Mouse (Mus musculus): ENCODE results near the gene Gm10271. TPM values are rescaled to one million over a fixed set of nuclear protein-coding genes. Genes with fewer than 3 reads are reported as not detected.

Gm10271 gene
- polyA plus RNA-seq, 1 experiment: not detected

DNA sequence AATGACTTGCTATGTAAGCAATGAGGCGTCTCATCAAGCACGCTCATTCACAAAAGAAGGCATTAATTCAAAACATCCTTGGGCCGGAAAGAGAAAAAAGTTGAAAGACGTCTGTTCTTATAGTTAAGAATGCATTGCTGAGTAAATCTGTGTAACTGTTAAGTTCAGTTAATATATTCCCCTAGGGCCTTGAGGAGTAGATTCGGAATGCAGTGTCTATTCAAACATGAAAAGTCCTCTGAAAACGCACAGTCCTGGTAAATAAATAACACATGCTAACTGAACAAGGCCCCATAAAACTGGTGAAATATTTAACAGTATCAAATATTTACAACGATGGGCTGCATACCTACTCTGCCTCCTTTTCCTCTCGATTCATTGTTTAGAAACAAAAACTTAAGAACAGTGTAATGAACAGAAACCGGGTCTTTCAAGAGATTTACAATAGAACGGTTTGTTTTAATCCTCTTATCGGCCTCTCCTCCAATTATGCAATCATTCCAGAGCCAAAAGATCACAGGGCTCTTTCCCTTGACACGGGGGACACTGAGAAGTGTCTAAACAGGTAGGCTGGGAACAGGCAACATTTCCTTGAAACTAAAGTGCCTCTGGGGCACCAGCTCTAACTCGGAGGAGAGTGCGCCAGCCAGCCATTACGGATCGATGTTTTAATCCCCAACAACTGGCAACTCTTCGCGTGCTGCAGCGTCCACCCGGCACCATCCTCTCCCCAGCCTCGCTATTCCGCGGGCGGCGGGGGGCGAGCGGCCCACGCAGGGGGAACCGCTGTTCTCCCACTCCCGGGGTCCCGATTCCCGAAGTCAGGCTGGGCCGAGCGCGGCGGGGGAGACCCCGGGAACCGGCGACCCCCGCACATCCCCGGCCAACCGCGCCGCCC, 23.0 kb downstream of the Gm10271 start:
- TF ChIP-seq POLR2A (IDR thresholded peaks at IDR 0.05; ENCODE audit: control insufficient read depth, low read depth, low read length): no peak
- TF ChIP-seq CTCF (IDR thresholded peaks at IDR 0.05; ENCODE audit: control insufficient read depth, insufficient read depth, insufficient replicate concordance, low read depth, low read length): no peak
- no peaks in the 10 kb centered on the region for H3K36me3 ChIP-seq (ENCODE audit: control insufficient read depth, insufficient read depth, low read length)
- H3K4me3 ChIP-seq (ENCODE audit: control insufficient read depth, low read depth, low read length): peak overlapping the region; percentile 90
- no peak overlapping the region; the same call in 1 of the 2 replicates for H3K27ac ChIP-seq (ENCODE audit: control insufficient read depth, insufficient read depth, low read depth, low read length)
- H3K27me3 ChIP-seq (ENCODE audit: control insufficient read depth, insufficient read depth, low read length): no peaks in the 10 kb centered on the region
- no peaks in the 10 kb centered on the region; the same call in 1 of the 2 replicates for H3K4me1 ChIP-seq (ENCODE audit: control insufficient read depth, insufficient read depth, low read length)

DNA sequence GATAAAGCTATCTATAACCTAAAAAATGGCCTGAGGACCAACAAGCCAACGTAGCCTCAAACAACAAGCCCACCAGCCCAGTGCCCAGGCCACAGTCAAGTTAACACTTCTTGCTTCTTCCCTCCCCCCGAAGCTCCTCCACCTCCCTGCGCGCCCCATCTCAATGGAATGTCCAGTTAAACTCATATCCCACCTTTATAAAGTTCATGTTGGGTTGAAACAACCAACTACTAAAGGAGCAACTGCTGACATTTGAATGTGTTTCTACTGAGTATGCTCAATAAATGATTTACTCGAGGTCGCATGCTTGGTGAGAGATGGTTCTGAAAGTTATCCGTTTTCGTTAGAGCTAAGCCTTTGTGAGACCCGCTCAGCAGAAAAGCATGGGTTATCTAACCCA, 24.0 kb downstream of the Gm10271 start:
- no peaks in the 10 kb centered on the region for H3K27me3 ChIP-seq (ENCODE audit: control insufficient read depth, insufficient read depth, low read length)
- no peak for TF ChIP-seq CTCF (IDR thresholded peaks at IDR 0.05; ENCODE audit: control insufficient read depth, insufficient read depth, insufficient replicate concordance, low read depth, low read length)
- no peak for TF ChIP-seq POLR2A (IDR thresholded peaks at IDR 0.05; ENCODE audit: control insufficient read depth, low read depth, low read length)
- H3K4me3 ChIP-seq (ENCODE audit: control insufficient read depth, low read depth, low read length): no peak overlapping the region
- no peak overlapping the region for H3K27ac ChIP-seq (ENCODE audit: control insufficient read depth, insufficient read depth, low read depth, low read length)
- H3K4me1 ChIP-seq (ENCODE audit: control insufficient read depth, insufficient read depth, low read length): no peaks in the 10 kb centered on the region; the same call in 1 of the 2 replicates
- no peaks in the 10 kb centered on the region for H3K36me3 ChIP-seq (ENCODE audit: control insufficient read depth, insufficient read depth, low read length)

GRCm38 (mm10) chr10:116944940-116945339, 27.5 kb downstream of the Gm10271 start:
- Histone ChIP-seq H3K27ac (ENCODE audit: control insufficient read depth, insufficient read depth, low read depth, low read length) (no peak overlapping the region), H3K4me3 (ENCODE audit: control insufficient read depth, low read depth, low read length) (no peak overlapping the region), H3K36me3 (ENCODE audit: control insufficient read depth, insufficient read depth, low read length) (no peaks in the 10 kb centered on the region), H3K4me1 (ENCODE audit: control insufficient read depth, insufficient read depth, low read length) (no peaks in the 10 kb centered on the region), H3K27me3 (ENCODE audit: control insufficient read depth, insufficient read depth, low read length) (no peaks in the 10 kb centered on the region)
- TF ChIP-seq CTCF (IDR thresholded peaks at IDR 0.05; ENCODE audit: control insufficient read depth, insufficient read depth, insufficient replicate concordance, low read depth, low read length) (no peak), POLR2A (IDR thresholded peaks at IDR 0.05; ENCODE audit: control insufficient read depth, low read depth, low read length) (no peak)

DNA sequence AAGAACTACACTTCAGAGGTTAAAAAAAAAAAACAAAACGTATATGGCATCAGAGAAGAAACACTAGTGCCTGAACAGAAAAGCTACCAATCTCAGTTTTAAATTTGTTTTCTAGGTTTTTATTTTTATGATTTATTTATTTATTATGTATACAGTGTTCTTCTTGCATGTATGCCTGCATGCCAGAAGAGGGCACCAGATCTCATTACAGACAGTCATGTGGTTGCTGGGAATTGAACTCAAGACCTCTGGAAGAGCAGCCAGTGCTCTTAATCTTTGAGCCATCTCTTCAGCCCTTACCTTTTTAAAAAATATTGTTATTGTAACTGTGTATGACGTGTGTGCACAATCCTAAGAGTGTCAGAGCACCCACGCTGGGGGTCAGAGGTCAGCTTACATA, 28.3 kb downstream of the Gm10271 start:
- TF ChIP-seq POLR2A (IDR thresholded peaks at IDR 0.05; ENCODE audit: control insufficient read depth, low read depth, low read length) (no peak), CTCF (IDR thresholded peaks at IDR 0.05; ENCODE audit: control insufficient read depth, insufficient read depth, insufficient replicate concordance, low read depth, low read length) (no peak)
- Histone ChIP-seq H3K4me3 (ENCODE audit: control insufficient read depth, low read depth, low read length) (no peak overlapping the region), H3K27ac (ENCODE audit: control insufficient read depth, insufficient read depth, low read depth, low read length) (no peak overlapping the region), H3K4me1 (ENCODE audit: control insufficient read depth, insufficient read depth, low read length) (no peaks in the 10 kb centered on the region), H3K36me3 (ENCODE audit: control insufficient read depth, insufficient read depth, low read length) (no peaks in the 10 kb centered on the region), H3K27me3 (ENCODE audit: control insufficient read depth, insufficient read depth, low read length) (no peaks in the 10 kb centered on the region)

- Histone ChIP-seq H3K36me3 (ENCODE audit: control insufficient read depth, insufficient read depth, low read length) (no peaks in the 10 kb centered on the region), H3K27me3 (ENCODE audit: control insufficient read depth, insufficient read depth, low read length) (no peaks in the 10 kb centered on the region), H3K4me1 (ENCODE audit: control insufficient read depth, insufficient read depth, low read length) (no peaks in the 10 kb centered on the region), H3K27ac (ENCODE audit: control insufficient read depth, insufficient read depth, low read depth, low read length) (no peak overlapping the region), H3K4me3 (ENCODE audit: control insufficient read depth, low read depth, low read length) (no peak overlapping the region)
- TF ChIP-seq CTCF (IDR thresholded peaks at IDR 0.05; ENCODE audit: control insufficient read depth, insufficient read depth, insufficient replicate concordance, low read depth, low read length) (peak; percentile 84; the same call in 1 of the 2 replicates), POLR2A (IDR thresholded peaks at IDR 0.05; ENCODE audit: control insufficient read depth, low read depth, low read length) (no peak)
These were observed 29.4 kb downstream of the Gm10271 start for GRCm38 (mm10) chr10:116943025-116943424.

DNA sequence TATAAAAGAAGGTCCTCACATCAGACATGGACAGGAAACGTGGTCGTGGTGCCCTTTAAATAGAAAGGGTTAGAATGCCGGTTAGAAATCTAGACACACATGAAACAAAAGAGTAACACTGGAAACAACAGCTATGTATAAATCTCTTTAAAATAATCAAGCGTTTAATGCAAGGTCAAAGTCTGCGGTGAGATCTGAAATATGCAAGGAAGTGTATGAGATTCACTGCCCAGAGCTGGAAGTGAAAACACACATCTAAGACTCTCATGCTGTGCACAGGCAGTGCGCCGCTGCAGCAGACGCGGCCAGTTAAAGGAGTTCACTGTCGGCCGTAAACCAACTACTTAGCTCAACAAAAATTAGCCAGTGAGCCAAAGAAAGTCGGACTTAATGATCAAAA, 37.4 kb downstream of the Gm10271 start:
- Histone ChIP-seq H3K27ac (ENCODE audit: control insufficient read depth, insufficient read depth, low read depth, low read length) (no peak overlapping the region), H3K4me1 (ENCODE audit: control insufficient read depth, insufficient read depth, low read length) (no peaks in the 10 kb centered on the region), H3K4me3 (ENCODE audit: control insufficient read depth, low read depth, low read length) (no peak overlapping the region), H3K27me3 (ENCODE audit: control insufficient read depth, insufficient read depth, low read length) (no peaks in the 10 kb centered on the region), H3K36me3 (ENCODE audit: control insufficient read depth, insufficient read depth, low read length) (no peaks in the 10 kb centered on the region)
- TF ChIP-seq CTCF (IDR thresholded peaks at IDR 0.05; ENCODE audit: control insufficient read depth, insufficient read depth, insufficient replicate concordance, low read depth, low read length) (no peak), POLR2A (IDR thresholded peaks at IDR 0.05; ENCODE audit: control insufficient read depth, low read depth, low read length) (no peak)

DNA sequence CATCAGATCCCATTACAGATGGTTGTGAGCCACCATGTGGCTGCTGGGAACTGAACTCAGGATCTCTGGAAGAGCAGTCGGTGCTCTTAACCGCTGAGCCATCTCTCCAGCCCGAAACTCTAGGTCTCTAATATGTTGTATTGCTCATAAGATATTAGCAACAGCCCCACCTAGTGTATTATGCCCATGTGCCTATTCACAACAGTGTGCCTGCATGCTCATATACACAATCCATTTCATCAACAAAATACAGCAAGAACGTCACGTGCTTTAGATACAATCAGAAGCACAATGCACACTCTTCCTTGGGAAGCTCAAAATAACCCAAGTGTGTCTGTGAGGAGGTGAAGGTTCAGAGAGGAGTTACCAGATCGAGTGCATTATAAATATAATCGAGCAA, 38.6 kb downstream of the Gm10271 start:
- H3K4me3 ChIP-seq (ENCODE audit: control insufficient read depth, low read depth, low read length): no peak overlapping the region
- no peaks in the 10 kb centered on the region for H3K36me3 ChIP-seq (ENCODE audit: control insufficient read depth, insufficient read depth, low read length)
- TF ChIP-seq POLR2A (IDR thresholded peaks at IDR 0.05; ENCODE audit: control insufficient read depth, low read depth, low read length): no peak
- TF ChIP-seq CTCF (IDR thresholded peaks at IDR 0.05; ENCODE audit: control insufficient read depth, insufficient read depth, insufficient replicate concordance, low read depth, low read length): no peak
- H3K27me3 ChIP-seq (ENCODE audit: control insufficient read depth, insufficient read depth, low read length): no peaks in the 10 kb centered on the region
- no peak overlapping the region for H3K27ac ChIP-seq (ENCODE audit: control insufficient read depth, insufficient read depth, low read depth, low read length)
- no peaks in the 10 kb centered on the region for H3K4me1 ChIP-seq (ENCODE audit: control insufficient read depth, insufficient read depth, low read length)
